Mouse (Mus musculus): ENCODE data around the gene Mfng.

DNA sequence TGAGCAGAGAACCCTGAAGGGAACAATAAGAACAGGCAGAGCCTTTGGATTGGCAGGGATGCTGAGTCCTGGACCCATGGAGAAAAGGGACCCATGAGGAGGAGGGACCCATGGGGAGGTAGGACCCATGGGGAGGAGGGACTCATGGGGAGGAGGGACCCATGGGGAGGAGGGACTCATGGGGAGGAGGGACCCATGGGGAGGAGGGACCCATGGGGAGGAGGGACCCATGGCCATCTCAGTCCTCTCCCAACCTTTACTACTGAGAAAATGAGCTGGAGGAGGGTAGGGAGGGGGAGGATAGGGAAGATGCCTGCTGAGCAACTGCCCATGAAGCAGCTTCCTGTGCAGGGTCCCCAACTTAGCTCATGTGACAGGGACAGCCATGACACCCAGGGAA, 20.3 kb downstream of the Mfng start:
- TF ChIP-seq HCFC1 (IDR thresholded peaks at IDR 0.05; ENCODE audit: borderline replicate concordance, insufficient read depth, low read length) (no peak), CHD2 (IDR thresholded peaks at IDR 0.05; ENCODE audit: low read depth, low read length) (no peak)

Measured in ES-E14 (cell line).